Mouse (Mus musculus) c-Kit-positive CD71-negative TER-119-negative erythroid progenitor cells, embryonic 14.5 days (primary cell): Measurements from ENCODE around the gene Sugt1.

Experiments used
- DNase-seq: peaks from one replicate; pipeline ENCODE4 v3.0.0-alpha.2; 2013; ENCODE audit warnings: low read depth

The Sugt1 gene

DNA sequence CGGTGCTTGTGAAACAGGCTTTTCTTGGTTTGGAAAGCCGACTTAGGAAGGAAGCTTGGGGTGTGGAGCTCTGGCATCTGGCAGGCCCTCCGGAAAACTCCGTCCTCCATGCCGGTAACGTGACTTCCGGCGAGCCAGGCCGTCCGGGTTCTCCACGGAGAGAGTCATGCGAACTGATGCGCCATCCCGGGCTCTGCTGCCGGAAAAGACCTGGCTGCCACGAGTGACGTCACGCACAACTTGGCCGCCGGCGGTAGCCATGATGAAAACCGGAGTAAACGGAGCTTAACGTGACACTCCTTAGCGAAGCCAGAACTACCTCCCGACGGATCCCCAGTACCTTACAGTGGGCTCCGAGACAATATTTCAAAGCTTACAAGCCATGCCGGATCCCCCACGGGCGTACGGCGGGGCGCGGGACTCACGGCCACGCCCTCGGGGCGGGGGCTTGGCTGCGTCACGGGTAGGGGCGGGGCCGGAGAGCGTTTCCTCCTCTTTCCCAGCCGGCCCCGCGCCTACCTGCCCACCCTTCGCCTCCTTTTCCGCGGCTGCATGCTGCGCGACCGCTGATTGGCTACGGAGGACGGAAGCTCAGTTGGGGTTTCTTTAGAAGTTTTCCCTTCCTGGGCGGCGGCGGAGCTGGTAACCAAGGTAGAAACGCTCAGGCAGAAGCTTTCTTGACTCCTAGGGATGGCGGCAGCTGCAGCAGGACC is at the start of gene Sugt1:
TSS of gene Sugt1 (plus strand) at position 553 of the 713 bp plus-strand sequence.
- peak; percentile 91 for DNase-seq

DNA sequence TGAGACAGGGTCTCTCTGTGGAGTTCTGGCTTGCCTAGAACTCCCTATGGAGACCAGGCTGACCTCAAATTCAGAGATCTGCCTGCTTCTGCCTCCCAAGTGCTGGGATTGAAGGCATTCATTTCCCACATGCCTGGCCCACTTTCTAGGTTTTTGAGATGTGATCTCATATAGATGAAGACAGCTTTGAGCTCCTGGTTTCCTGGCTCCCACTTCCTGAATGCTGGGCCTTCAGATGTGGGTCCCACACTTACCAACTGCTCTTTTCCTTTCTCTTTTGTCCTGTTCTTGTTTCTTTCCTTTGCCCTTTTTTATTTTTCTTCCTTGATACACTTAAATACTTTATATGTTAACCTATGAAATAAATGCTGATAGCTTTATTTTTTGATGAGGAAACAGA is 49.6 kb upstream of the Sugt1 start:
- no peak for DNase-seq

DNA sequence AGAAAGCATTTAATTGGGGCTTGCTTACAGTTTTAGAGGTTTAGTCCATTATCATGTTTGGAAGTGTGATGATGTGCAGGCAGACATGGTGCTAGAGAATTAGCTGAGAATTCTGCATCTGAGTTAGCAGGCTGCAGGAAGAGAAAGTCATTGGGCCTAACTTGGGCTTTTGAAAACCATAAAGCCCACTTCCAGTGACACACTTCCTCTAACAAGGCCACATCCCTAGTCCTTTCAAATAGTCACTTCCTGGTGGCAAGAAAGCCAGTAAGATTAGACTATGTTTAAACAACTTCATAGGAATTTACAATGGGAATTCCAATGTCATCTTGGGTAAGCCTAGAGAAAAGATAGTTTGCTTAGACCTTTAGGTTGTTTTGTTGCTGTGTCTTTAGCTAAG is 45.9 kb upstream of the Sugt1 start:
- DNase-seq, result no peak

DNA sequence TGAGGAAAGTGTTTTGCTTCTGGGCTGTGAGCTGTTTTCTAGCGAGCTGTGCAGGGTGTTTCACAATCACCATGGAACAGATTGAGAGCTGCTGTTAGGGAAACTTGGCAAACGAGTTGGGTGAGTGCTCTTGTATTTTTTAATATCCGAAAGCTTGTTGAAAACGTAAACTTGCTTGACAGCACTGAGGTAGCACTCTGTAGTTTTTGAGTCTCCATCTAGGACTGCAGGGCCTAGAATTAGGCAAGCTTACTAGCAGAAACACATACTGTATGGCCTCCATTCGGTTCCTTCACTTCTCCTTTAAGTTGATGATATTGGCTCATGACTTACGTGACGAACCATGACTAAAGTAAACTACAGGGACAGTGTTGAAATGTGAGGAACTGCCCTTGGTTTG is 38.1 kb upstream of the Sugt1 start:
- DNase-seq, result no peak

DNA sequence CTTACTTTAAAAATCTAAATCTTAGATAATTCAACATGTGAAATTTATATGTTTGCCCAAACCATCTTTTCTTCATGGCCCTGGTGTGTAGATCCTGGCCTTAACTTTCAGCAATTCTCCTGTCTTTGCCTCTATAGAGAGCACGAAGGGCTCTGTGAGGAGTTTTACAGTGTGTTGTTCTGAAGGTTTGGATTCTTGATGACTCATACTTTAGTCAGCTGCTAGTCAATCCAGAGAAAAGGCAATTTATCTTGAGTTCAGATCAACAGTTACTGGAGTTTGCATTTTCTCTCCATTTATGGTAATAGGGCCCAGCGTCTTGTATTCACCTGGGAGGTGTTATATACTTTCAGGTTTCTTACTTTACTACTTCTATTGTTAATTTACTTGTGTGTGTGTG is 35.6 kb upstream of the Sugt1 start:
- DNase-seq, result no peak

DNA sequence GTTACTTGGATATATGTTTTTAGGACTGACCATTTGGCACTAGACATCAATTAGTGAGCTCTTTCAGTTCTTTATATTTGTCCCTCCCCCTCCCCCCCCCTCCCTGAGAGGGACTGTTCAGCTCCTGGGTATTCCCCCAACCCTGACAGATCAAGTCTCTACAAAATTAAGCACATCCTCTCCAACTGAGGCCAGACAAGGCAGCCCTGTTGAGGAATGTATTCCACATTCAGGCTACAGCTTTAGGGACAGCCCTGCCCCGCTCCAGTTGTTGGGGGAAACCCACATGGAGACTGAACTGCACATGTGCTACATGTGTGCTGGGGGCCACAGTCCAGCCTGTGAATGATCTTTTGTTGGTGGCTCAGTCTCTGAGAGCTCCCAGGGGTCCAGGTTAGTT is 34.6 kb upstream of the Sugt1 start:
- DNase-seq, result no peak

DNA sequence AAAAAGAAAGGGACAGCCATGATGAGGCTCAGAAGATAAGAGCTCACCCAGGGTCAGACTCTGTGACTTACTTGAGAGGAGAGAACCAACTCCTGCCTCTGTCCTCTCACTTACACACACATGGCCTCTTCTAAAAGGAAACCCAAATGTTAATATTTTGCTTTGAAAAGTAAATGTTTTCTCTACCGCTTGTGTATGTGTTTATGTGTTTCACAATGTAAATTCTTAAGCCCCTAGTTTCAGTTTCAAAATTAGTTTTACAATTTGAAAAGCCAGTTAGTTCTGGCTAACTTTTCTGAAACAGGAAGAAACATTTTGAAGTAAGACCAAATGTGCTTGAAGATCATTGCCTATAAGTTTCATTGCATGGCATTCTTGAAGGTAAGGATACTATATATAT is 29.7 kb upstream of the Sugt1 start:
- no peak for DNase-seq

DNA sequence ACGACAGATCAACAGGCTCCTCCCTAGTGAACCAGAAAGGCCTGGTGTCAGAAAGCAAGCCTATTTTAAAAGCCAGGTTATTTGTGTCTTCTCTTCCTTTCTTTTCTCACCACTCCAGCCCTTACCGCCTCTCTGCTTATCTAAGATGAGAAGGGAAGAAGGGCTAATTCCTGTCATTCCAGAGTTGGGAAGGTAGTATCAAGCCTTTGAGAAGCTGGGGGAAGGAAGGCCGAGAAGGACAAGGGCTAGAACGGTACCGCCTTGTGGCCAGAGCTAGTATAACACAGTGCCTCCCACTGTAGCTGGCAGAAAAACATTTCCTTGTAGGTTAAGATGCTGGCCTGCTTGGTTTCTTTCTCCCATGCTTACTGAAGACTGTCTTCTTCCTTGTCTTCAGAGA is 24.7 kb upstream of the Sugt1 start:
- DNase-seq, result no peak

DNA sequence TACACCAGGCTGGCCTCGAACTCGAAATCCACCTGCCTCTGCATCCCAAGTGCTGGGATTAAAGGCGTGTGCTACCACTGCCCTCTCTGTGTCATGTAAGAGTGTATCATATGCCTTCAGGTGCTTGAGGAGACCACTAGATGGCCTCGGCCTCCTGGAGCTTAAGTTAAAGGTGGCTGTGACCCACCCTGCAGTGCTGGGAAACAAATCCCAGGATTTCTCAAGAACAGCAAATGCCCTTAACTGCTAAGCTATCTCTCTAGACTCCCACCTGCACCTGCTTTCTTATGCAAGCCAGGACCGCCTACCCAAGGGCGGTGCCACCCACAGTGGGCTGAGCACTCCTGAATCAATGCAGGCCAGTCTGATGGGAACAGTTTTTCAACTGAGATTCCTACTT is 22.7 kb upstream of the Sugt1 start:
- no peak for DNase-seq

DNA sequence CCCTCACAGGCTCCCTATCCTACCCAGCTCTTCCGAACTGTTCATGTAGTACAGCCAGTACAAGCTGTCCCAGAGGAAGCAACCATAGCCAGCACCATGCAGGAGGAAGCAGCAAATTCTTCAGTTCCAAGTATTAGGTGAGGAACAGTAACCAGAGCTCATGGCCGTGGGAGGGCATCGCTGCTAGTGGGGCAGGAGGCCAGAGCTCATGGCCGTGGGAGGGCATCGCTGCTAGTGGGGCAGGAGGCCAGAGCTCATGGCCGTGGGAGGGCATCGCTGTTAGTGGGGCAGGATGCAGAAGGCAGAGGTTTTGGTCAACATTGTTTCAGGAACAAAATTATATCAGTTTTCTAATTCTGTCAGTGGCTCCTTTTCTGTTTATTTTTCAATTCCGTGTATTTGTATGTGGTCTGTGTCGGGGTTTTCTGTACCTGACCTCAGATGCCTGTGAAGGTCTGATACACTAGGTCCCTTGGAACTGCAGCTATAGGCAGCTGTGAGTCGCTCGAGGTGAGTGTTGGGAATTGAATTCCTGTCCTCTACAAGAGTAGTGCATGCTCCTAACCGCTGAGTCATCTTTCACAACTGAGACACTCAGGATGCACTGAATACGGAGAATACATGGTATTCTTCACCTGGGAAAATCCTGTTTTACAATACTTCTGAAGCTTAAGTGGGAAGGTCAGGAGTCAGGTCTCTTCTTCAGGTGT is 13.9 kb upstream of the Sugt1 start:
- DNase-seq, result no peak

DNA sequence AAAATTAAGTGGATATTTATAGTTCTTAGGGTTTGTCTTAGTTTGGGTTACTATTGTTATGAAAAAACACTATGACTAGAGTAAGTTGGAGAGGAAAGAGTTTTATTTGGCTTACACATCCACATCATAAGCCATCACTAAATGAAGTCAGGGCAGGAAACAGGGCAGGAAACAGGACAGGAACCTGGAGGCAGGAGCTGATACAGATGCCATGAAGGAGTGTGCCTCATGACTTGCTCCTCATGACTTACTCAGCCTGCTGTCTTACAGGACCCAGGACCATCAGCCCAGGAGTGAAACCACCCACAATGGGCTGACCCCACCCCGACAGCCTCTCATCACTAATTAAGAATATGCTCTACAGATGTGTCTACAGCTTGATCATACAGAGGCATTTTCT is 13.1 kb upstream of the Sugt1 start:
- DNase-seq, result no peak

DNA sequence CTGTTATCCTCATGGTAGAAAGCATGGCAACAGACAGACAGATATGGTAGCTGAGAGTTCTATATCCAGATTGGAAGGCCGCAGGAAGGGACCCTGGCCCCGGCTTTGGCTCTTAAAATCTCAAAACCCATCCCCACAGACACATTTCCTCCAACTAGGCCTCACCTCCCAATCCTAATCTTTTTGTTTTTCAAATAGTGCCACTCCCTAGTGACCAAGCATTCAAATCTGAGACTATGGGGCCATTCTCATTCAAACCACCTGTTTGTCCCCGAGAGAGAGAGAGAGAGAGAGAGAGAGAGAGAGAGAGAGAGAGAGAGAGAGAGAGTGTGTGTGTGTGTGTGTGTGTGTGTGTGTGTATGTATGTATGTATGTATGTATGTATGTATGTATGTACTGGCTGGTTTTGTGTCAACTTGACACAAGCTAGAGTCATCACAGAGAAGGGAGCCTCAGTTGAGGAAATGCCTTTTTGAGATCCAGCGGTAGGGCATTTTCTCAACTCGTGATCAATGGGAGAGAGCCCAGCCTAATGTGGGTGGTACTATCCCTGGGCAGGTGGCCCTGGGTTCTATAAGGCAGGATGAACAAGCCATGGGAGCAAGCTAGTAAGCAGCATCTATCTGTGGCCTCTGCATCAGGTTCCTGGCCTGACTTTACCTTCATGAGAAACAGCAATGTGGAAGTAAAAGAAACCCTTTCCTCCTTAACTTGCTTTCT is 3.8 kb upstream of the Sugt1 start:
- DNase-seq, result no peak

DNA sequence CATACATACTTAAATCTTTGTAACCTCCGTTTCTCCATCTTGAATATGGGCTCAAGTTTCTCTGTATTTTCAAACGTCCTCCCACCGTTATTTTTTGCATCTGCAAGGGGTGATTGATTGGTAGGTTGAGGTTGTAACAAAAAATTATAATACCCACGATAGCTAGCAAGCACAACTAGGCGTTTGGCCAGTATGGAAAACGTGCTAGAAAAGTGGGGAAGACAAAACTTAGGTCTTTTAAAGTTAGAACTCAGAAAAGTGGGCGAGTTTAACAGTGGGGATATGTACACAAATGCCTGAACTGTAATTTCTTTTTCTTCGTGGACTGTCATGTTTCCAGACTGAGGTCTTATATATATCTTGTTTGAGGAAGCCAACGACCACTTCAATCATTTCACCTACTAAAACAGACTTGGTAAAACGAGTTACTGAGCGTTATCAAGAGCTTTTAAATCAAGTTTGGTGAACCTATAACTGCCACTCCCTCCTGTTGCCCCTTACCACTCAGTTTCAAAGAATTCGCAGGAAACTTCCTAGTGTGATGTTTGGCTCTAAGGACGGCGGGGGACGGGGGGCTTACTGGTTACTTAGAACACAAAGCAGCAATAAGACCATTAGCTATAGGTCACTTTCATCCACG is 872 bp upstream of the Sugt1 start:
- DNase-seq, result no peak

DNA sequence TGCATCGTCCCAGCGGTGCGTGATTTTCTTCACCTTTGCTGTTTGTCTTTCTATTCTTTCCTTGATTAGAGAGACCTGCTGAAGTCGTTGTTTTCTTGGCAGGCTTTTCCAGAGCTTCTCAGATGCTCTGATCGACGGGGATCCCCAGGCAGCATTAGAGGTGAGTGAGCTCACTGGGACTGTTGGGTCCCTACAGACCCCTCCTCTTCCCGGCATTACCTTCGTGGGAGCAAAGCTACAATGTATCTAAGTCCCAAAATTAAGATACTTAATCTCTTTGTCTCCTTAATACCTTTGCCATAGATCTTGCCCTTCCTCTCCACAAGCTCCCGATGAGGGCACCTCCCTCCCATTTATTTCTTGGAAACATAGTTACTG is 350 bp downstream of the Sugt1 start:
- no peak for DNase-seq

DNA sequence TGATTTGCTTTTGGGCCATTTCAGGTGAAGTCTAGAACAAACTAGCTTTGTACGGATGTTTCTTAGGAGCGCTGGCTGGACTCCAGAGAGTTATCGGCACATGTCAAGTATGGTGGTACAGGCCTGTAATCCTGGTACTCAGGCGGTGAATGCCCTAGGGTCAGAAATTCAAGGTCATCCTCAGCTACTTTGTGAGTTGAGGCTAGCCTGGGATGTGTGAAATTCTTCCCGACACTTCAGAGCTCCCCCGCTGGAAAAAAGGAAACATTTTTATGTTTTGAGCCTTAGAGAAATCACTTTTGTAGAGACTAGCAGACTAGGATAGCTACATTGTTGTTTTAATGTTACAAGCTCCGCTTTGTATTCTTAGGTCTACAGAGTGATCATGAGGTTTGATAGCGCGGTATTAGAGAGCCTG is 1.1 kb downstream of the Sugt1 start:
- DNase-seq, result no peak

DNA sequence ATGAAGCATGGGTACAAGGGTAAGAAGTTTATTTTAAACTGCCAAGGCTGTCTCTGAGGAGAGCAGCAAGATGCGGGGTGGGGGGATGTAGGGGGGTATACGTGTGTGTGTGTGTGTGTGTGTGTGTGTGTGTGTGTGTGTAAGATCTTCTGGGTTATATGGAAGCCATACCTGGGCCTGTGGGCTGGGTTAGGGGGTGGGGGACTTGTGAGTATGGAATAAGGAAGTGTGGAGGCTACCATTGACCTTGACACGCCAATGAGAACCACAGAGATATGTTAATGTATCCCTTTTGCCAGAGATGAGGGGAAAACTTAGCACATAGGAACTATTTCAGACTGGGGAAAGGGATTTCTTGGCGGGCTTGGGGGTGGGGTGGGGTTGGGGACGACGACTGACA is 1.9 kb downstream of the Sugt1 start:
- no peak for DNase-seq

DNA sequence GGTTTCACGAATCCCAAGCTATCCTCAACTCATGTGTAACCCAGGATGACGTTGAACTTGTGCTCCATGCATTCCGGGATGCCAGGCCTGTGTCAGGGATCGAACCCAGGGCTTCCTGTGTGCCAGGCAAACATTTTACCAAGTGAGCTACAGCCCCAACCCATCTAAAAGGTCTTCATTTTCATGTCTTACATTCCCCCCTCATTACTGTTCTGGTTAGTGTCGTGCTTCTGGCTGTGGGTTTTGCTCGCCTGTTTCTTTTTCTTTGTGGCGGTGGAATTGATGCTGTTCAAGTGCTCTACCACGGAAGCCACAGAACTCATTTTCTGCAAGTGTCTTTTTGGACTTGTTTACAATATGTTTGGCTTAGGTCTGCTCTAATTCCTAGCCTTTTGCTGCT is 3.4 kb downstream of the Sugt1 start:
- DNase-seq, result no peak

DNA sequence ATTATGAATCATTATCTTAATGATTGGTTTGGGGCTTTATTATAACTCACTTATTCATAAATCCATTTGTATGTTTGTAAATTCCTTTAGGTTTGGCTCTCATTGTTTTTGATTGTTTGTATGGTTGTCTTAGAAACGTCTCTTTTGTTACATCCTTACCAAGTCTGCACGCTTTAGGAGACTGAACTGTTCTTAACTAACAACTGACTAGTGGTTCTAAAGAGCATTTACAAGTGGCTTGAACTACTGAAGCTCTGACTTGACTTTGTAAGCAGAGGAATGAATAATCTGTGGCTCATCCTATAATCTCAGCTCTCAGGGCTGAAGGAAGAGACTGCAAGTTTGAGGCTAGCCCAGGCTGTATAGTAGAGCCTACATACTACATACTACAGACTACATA is 4.1 kb downstream of the Sugt1 start:
- DNase-seq, result no peak

DNA sequence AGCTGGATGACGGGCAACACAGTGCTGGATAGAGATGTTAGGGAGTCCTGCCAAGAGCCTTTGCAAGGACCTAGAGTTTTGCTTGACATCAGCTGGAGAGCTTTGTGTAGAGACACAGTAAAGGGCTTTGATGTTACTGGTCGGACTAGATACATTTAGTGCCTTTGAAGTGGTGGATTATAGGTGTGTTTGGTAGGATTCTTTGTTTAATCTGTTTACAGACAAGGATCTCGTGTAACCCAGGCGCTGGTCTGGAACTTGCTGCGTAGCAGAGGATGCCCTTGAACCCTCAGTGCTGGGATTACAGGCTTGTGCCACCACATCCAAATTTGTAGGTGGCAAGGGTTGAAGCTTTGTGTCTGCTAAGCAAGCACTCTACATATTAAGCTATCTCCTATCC is 6.6 kb downstream of the Sugt1 start:
- DNase-seq, result no peak

DNA sequence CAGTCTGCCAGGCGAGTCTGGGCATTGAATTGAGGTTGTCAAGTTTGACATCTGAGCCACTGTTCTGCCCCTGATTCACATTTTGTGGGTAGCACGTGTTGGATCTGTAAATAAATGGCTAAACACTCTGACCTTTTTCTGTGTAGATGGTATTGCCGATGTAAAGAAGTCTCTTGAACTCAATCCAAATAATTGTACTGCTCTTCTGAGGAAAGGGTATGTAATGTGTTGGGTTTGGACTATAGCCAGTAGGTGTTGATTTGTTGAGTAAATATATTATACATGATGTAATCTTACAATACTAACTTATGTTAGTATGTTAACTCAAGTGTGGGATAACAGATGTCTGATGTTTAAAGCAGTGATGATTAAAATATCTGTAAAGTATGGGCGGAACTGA is 9.1 kb downstream of the Sugt1 start:
- DNase-seq, result no peak

DNA sequence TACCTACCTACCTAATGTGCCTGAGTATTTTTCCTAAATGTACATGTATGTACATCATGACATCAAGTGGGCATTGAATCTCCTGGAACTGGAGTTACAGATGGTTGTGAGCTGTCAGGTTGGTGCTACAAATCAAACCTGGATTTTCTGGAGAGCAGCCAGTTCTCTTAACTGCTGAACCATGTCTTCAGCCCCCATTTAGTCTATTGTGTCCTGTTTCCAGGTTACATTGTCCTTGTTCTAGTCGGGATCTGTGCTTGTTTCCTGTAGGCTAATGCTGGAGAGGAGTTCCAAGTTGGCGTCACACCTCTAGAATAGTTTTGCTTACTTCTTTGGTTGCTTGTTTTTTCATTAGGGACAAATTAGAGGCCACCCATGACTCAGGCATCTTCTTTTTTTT is 18.4 kb downstream of the Sugt1 start:
- DNase-seq, result no peak

DNA sequence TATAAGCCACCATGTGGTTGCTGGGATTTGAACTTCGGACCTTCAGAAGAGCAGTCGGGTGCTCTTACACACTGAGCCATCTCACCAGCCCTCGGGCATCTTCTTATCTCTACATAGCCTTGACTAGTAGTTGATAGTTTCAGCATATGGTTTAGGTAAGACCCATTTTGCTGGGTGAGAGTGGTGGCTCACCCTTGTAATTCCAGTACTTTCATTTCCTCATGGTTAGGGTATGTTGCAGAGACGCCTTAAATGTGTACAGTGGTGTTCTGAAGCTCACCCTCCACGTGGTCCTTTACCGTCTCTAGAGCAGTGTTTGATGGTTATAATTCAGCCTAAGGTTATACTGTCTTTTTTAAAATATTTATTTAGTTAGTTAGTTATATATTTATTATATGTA is 18.9 kb downstream of the Sugt1 start:
- DNase-seq, result no peak

DNA sequence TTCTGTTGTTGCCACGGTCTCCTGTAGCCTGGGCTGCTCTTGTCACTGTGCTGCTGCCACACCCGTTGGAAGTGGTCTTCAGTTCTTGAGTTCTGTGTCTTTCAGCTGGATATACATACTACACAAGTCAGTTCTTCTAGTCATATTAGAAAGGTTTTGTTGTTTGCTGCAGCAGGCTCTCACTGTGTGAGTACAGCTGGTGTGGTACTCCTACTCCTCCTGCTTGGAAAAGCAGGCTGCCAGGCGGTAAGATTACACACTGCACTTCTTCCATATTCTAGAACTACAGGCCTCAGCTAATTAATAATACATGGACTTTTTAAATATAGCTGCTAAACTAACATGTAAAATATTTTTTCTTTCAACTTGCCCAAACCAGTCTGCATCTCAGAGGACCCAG is 19.4 kb downstream of the Sugt1 start:
- DNase-seq, result no peak
